Mouse (Mus musculus) spleen, postnatal 36 days (tissue): ENCODE data around the gene Numbl.

Experiments used
- DNase-seq, 2 experiments: peaks; one replicate each; pipeline ENCODE4 v3.0.0; 2022; ENCODE audit warnings: low spot score in 2 of 2, mixed read lengths in 1 of 2

Gene Numbl

DNA sequence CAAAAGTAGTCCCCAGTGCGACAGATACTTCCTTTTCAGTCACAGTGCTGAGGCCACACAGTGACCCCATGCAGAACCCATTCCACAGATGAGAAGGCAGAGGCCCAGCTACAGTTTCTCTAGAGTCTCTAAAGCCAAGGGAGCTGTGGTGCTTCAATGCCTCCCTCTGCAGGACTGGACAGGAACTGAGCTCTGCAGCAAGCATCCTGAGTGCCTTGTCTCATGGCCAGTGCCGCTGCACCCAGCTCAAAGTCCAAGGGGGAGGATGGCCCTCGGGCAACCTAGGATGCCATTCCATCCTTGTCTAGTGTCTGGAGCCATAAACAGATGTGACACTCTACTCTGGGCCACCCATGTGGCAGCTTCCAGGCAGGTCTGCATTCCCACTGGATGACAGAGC is 2.5 kb upstream of the Numbl start:
- no peak for DNase-seq

DNA sequence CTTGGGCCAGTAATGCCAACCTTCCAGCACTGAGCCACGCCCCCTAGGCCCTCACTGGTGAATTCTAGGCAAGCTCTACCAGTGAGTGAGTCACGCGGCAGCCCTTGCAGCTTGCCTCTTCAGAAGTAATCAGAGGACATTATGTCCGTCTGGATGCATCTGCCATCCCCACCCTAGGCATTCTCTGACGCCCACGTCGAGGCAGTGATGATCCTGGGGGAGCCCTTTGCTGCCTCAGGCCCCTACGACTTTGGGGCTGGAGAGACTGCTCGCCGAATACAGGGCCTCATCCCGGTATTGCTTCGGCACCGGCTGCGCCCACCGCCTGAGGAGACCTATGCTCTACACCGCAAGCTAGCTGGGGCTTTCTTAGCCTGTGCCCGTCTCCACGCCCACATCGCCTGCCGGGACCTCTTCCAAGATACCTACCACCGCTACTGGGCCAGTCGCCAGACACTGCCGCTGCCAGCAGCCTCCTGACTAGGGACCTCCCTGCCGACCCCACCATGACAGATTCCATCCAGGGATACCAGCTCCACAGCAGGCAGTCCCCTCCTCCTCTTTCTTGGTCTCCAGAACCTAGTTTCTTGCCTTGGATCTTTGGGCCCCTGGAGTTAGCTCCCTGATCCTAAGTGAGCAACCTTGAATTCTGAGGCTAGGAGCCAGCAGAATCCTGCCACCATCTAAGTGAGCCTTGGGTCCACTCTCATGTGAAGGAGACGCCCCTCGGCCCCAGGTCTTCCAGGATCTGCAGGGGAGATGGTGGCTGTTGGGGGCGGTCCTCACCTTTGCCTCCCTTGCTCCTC is 984 bp upstream of the Numbl start:
- DNase-seq = peak in 1 of 2 experiments; percentile 22

DNA sequence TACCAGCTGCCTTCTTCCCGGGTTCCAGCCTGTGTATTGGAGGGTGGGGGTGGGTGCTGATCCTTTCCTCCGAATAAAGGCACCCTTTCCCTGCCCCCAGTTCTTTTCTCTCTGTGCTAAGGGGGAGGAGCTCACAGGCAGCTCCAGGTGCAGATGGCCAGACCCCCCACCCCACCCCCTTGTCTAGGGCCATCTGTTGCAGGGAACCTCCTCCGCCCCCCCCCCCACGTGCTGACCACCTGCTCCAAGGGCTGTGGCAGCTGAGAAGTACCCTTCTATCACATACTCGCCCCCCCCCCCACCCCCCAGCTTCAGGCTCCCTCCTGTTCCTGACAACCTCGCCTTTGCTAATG is 405 bp upstream of the Numbl start:
- no peak for DNase-seq

DNA sequence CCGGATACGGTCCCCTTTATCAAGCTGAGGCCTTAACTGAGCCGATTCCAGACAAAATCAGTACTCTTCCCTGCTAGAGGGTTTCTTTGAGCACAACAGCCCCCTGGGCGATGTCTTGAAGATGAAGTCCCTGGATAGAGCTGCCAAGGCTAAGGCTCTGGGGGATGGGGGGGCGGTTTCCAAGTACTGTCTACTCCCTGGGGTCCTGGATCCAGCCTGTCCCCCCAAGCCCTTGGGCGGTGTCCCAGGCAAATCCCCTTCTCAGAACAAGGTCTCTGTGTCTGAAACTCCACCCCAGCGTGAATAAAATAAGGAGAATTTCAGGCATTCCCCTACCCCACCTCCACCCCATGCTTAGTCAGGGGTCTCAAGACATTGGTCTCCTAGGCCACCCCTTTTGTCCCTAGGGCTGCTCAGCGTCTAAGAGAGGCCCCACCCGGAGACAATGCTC is 1.1 kb downstream of the Numbl start:
- no peak for DNase-seq

DNA sequence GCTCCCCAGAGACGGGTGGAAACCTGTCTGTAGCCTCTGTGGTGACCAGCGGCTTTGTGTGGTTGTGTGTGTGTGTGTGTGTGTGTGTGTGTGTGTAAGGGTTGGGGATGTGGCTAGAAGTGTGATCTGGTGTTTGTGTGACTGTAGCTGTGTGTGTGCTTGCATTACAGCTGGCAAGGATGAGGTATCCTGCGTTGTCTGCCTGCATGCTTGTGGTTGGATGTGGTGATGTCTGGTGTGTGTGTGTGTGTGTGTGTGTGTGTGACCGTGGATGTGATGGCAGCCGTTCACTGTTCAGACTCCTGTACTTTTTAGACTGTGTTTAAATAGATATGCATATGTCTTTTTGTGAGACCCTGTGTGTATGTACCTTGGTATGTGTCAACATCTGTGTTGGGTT is 1.5 kb downstream of the Numbl start:
- no peak for DNase-seq

DNA sequence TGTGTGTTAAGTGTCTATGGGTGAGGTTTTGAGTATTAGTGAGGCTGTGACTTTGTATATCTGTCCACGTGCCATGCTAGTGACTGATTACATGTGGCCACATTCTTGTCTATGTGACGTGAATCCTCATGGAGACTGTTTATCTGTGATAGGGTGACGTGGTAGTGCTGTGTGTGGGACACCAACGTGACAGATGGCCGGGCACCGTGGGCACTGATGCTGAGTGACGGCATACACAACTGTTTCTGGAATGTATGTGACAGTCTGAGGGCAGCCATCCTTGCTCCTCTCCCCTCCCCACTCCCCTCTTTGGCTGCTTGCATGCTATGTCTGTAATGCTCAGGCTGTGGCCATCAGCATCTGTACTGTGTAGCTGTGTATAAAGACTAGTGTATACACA is 2.6 kb downstream of the Numbl start:
- DNase-seq = no peak

DNA sequence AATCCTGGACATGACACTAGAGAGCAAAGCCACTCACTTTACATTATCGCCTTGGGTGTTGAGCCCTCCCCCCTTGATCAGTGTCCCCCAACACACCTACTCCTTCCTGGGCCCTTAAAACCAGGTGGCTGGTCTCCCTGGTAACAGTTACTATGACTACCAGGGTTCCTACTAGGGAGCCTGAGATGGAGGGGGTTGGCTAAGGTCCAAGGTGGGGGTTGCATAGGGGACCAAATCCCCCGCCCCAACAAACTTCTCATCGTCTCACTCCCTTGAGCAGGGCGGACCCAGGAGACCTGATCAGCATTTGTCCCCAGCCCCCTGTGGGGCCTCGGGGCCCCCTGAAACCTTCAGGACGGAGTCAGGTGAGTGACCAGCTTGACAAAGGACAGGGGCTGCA is 3.7 kb downstream of the Numbl start:
- no peak for DNase-seq

DNA sequence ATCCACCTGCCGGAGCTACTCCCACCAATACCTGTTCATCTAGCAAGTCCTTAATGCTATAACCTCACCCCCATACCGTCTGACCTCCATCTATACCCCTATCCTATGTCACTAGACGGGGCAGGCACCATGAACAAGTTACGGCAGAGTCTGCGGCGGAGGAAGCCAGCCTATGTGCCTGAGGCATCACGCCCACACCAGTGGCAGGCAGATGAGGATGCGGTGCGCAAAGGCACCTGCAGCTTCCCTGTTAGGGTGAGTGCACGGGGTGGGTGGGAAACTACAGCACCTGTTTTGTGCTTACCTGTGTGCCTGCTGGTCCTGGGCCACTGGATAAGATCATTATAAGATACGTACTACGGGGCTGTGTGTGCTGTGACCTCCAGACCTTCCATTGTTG is 6.5 kb downstream of the Numbl start:
- no peak for DNase-seq

DNA sequence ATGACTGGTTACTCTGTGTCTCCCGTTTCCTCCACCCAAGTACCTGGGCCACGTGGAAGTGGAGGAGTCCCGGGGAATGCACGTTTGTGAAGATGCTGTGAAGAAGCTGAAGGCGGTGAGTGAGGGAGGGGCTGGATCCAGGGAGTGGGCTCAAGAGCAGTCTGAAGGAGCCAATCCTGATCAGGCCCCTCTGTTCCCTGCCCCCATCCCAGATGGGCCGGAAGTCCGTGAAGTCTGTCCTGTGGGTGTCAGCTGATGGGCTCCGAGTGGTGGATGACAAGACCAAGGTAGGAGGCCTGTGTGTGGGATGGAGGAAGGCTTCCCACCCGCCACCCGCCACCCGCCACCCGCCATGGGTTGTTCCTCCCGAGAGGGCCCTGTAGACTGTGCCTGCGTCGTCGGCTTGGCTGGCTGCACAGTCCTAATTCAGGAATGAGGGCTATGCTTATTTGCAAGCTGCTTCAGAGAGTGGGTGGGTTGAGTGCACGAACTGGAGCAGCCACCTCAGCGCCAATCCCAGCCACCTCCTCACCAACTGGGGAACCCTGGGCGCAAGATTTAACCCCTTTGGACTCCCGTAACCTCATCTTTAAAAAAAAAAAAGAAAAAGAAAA is 8.4 kb downstream of the Numbl start:
- DNase-seq = no peak

DNA sequence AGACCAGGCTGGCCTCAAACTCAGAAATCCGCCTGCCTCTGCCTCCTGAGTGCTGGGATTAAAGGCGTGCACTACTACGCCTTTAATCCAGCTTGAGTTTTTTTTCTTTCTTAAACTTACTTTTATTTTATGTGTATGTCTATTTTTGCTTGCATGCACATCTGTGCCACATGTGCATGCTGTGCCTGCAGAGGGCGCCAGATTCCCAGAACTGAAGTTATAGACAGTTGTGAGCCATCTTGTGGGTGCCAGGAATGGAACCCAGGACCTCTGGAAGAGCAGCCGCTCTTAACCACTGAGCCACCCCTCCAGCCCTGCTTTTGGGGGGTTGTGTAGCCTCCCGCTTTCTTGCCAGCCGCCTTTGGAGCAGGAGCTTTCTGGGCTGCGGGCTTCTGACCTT is 13.2 kb downstream of the Numbl start:
- no peak for DNase-seq

DNA sequence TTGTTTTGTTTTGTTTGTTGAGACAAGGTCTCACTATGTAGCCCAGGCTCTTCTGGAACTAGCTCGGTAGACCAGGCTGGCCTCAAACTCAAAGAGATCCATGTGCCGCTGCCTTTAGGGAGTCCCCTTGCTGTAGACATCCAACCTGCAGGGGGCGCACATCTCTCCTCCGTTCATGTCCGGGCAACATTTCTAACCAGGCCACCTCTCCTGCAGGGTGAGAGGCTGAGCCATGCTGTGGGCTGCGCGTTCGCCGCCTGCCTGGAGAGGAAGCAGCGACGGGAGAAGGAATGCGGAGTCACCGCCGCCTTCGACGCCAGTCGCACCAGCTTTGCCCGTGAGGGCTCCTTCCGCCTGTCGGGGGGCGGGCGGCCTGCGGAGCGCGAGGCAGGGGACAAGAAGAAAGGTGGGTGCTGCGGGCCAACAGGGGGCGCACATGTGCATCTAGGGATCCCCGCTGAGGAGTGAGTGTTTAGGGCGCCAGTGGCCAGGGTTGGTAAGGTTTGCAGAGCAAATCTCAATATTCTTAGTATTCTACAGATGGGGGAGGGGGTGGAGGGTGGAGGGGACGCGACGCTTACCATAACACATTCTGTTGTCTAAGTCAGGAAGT is 15.6 kb downstream of the Numbl start:
- no peak for DNase-seq

DNA sequence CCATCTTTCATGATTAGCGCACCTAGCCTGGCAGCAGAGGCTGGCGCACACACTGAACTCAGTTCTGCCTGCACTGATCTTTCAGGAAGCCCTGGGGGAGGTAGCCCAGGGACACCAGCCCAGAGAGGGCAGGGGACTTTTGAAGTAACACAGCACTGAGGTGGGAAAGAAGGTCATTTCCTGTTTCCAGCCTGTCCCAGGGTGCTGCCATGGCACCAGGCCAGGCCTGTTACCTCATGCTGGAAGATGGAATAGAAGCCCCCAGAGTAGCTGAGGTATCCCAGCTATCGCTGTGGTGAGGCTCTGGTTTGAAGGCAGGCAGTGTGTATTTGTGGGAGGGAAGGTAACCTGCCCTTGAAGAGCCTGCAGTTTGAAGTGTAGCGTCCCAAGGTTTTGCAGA is 16.7 kb downstream of the Numbl start:
- no peak for DNase-seq

DNA sequence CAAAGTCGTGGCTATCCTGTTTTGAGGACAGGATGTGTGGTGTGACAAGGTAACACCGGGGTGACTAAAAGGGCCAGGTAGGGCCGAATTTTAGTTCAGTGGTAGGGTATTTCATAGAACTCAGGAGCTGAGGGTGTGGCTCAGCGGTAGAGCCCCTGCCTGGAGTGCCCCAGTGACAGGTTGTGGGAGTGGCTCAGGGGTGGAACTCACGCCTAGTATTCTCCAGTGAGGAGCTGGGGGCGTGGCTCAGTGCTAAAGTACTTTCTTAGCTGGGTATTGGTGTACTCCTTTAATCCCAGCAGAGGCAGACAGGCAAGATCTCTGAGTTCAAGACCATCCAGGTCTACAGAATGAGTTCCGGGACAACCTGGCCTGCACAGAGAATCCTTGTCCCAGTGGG is 17.8 kb downstream of the Numbl start:
- DNase-seq = no peak

DNA sequence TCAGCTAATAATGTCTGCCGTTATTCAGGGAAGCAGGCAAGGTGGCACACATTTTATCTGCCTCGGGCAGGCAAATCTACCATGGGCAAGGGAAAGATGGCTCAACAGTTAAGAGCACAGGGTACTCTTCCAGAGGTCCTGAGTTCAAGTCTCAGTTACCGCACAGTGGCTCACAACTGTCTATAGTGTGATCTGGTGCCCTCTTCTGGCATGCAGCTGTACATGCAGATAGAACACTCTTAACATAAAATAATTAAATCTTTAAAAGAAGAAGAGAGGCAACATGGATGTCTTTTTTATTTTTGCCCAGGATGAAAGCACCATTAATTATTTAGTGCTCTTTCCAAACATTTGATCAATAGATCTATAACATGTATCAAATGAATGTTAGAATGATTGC is 19.0 kb downstream of the Numbl start:
- no peak for DNase-seq

DNA sequence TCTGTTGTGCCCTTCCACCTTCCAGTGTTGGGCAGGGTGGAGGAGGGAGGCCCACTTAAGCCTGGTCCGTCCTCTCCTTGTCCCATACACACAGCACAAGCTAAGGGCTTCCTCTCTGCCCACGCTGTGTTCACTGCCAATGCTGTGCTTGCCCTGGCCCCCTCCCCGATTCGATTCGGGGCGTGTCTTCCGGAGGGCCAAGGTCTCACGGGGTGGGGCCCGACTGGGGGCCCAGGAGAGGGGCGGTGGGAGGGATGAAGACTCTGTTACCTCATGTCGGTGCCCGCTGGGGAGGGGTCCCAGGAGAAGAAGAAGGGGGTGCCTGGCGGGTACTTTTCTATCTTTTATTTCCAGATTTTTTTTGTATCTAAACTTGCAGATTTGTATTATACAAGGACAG is 23.5 kb downstream of the Numbl start:
- DNase-seq = no peak

DNA sequence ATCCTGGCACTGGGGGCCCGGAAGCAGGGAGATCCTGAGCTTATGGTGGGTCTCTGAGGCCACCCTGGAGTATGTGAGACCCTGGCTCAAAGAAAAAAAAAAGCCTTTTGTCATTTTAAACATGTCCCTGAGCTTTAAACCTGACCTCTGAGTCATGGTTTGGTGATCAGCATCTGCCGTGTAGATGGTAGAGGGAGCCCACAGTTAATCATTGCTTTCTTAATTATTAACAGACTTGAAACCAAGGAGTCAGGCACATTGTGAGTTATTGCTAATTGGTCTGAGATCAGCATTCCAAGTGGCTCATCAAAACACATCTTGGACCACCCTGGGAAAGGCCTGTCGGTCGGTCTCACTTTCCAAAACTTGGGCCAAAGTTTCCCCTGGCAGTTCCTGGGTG is 24.0 kb downstream of the Numbl start:
- DNase-seq = no peak

DNA sequence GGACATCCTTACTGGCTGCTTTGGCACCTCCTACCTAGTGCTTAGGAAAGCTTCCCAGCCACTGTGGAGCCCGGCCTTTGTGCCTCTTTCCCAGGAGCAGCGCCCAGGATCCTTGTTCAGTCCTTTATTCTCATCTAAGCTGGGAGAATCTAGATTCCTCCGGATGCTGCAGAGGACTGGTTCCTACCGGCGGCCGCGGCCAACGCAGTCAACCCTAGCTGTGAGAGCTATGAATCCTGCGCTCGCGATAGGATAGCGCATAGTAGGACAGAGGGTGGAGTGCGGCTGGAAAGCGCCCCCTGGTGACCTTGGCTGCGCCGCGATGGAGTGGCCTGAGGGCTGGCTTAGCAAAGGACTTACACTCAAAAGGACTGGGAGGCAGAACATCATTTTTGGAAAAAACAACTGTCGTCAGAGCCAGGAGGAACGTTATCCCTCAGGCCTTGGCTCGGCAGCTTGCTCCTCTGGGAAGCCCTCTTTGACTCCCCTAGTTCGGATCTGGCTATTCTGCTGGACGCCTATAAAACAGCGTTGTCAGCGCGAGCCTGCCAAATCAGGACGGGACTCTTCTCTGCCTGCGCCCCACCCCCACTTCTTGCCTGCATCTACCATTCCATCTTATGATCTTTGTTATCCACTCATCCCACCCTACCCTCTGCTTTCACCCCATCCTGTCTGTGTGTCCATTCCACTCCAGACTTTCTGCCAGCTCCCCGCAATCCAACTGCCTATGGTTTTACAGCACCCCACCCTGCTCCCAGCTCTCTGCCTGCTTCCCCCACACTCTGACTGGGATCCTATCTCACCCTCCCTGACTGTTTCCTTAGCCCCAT is 26.8 kb downstream of the Numbl start:
- no peak for DNase-seq

DNA sequence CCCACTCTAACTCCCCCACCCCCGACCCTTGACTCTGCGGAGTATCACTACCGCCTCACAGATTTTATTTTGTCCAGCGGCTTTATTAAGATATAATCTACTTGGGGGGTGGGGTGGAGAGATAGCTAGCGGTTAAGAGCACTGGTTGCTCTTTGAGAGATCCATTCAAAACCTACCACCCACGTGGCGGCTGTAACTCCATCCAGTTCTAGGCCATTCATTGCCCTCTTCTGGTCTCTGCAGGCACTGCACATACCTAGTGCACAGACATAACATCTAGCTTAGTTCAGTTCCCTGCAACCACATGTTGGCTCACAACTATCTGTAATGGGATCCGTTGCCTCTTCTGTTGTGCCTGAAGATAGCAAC is 27.4 kb downstream of the Numbl start:
- DNase-seq = peak in 1 of 2 experiments; percentile 42

DNA sequence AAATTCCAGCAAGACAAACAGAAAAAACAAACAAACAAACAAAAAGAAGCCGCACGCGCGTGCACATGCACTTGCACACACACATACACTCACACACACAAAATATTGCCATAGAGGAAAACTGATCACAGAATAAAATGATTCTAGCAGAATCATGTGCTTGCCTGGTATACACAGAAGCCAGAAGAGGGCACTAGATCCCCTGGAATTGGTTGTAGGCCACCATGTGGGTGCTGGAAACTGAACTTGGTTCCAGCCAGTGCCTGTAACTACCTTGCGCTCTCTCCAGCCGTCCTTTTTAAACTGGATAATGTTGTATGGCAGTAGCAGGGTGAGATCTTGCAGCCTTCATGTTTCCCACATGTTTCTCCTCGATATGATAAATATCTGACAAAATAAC is 30.5 kb downstream of the Numbl start:
- no peak for DNase-seq

DNA sequence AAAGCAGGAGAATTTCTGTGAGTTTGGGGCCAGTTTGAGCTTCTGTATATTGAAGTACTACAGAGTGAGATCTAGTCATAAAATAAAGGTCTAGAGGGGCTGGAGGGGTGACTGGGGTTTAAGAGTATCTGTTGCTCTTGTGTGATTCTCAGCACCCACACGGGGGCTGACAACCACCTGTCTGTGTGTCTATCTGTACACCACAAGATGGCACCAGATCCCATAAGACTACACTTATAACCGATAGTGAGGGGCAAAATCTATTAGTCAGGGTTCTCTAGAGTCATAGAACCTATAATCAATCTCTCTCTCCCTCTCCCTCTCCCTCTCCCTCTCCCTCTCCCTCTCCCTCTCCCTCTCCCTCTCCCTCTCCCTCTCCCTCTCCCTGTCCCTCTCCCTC is 32.3 kb downstream of the Numbl start:
- no peak for DNase-seq

DNA sequence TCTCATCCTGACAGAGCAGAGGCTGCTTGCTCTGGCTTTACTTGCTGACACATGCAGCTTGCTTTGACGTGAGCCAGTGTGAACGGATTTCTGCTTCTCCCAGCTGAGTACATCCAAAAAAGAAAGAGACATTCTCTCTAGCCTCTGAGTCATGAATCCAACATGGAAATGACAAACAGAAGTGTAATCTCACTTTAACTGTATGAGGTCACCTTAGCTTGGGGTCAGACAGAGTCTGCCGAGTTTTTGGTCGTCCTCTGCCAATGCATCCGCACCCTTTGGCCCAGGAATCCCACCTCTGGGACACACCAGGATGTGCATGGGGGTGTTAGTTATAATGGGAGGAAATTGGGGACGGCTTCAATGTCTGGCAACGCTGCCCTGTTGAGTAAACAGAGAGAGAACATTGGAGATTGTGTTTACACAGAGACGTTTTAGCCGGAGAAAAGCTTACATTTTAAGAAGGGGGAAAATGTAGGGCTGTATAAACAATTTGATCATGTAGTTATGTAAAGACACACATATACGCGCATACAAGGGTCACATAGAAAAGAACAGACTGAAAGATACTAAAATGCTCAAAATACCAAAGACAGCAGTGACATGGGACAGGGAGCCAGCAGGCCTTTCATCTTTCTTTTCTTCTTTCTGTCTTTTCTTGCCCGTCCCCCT is 33.7 kb downstream of the Numbl start:
- no peak for DNase-seq

DNA sequence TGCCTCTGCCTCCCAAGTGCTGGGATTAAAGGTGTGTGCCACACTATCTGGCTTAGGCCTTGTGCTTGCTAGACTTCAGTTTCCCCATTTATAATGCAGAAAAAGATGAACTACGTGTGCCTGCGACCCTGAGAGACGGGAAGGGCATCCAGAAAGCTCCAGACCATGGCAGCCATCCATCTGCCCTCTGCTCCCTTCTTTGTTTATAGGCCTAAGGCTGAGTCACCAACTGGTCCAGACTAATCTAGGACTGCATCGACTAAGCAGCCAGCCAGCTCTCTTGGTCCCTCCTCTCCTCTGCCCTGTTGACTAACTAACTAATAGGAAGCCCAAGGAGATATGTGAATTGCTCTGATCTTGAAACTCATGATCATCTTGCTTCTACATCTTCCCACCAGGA is 37.7 kb downstream of the Numbl start:
- DNase-seq = no peak
